Mouse (Mus musculus): ENCODE results near the gene Igsf9b. TPM values are rescaled to one million over a fixed set of nuclear protein-coding genes. Genes with fewer than 3 reads are reported as not detected.

Gene Igsf9b
- polyA plus RNA-seq, 1 experiment from 2014 or later = 1.4 TPM

- no peak overlapping the region for H3K9ac ChIP-seq (replicated peaks; ENCODE audit: low read depth)
- no peak overlapping the region for H3K4me2 ChIP-seq (replicated peaks; ENCODE audit: low read depth, low read length)
- no peaks in the 10 kb centered on the region for H3K36me3 ChIP-seq (ENCODE audit: insufficient read depth, low read length)
- no peak for TF ChIP-seq CTCF (IDR thresholded peaks at IDR 0.05)
- no peak for TF ChIP-seq EP300 (IDR thresholded peaks at IDR 0.05)
- no peaks in the 10 kb centered on the region for H3K9me3 ChIP-seq (ENCODE audit: low read length)
- H3K27me3 ChIP-seq (replicated peaks; ENCODE audit: insufficient read depth, low read length) = no peaks in the 10 kb centered on the region
- no peak for ATAC-seq
- no peak overlapping the region for H3K27ac ChIP-seq (ENCODE audit: low read length)
- WGBS = 13% methylated on average over 4 of the region's 4 CpGs
- no peak for DNase-seq (ENCODE audit: low spot score)
- H3K4me1 ChIP-seq (ENCODE audit: insufficient read depth, low read depth, low read length) = no peaks in the 10 kb centered on the region
- H3K4me3 ChIP-seq (ENCODE audit: low read depth, low read length) = no peak overlapping the region
These were observed 7.6 kb downstream of the Igsf9b start for GRCm38 (mm10) chr9:27306642-27307041.

- no peak overlapping the region for H3K4me2 ChIP-seq (replicated peaks; ENCODE audit: low read depth, low read length)
- no peaks in the 10 kb centered on the region for H3K9me3 ChIP-seq (ENCODE audit: low read length)
- no peak overlapping the region for H3K27ac ChIP-seq (ENCODE audit: low read length)
- no peak overlapping the region for H3K4me3 ChIP-seq (ENCODE audit: low read depth, low read length)
- H3K4me1 ChIP-seq (ENCODE audit: insufficient read depth, low read depth, low read length) = no peaks in the 10 kb centered on the region
- no peaks in the 10 kb centered on the region for H3K36me3 ChIP-seq (ENCODE audit: insufficient read depth, low read length)
- DNase-seq (ENCODE audit: low spot score) (no peak), ATAC-seq (no peak)
- TF ChIP-seq CTCF (IDR thresholded peaks at IDR 0.05) (no peak), EP300 (IDR thresholded peaks at IDR 0.05) (no peak)
- WGBS = 7% methylated on average over 2 of the region's 3 CpGs
- H3K9ac ChIP-seq (replicated peaks; ENCODE audit: low read depth) = no peak overlapping the region
- no peaks in the 10 kb centered on the region for H3K27me3 ChIP-seq (replicated peaks; ENCODE audit: insufficient read depth, low read length)
These were observed 8.3 kb downstream of the Igsf9b start for GRCm38 (mm10) chr9:27307265-27307664.

GRCm38 (mm10) chr9:27308045-27308444 lies 9.0 kb downstream of the Igsf9b start:
- ATAC-seq (no peak), DNase-seq (ENCODE audit: low spot score) (no peak)
- Histone ChIP-seq H3K4me3 (ENCODE audit: low read depth, low read length) (no peak overlapping the region), H3K27ac (ENCODE audit: low read length) (no peak overlapping the region), H3K4me2 (replicated peaks; ENCODE audit: low read depth, low read length) (no peak overlapping the region), H3K9me3 (ENCODE audit: low read length) (no peaks in the 10 kb centered on the region), H3K9ac (replicated peaks; ENCODE audit: low read depth) (no peak overlapping the region), H3K36me3 (ENCODE audit: insufficient read depth, low read length) (no peaks in the 10 kb centered on the region), H3K27me3 (replicated peaks; ENCODE audit: insufficient read depth, low read length) (no peaks in the 10 kb centered on the region), H3K4me1 (ENCODE audit: insufficient read depth, low read depth, low read length) (no peaks in the 10 kb centered on the region)
- TF ChIP-seq CTCF (IDR thresholded peaks at IDR 0.05) (no peak), EP300 (IDR thresholded peaks at IDR 0.05) (no peak)
- 22% methylated on average over 7 of the region's 7 CpGs for WGBS

GRCm38 (mm10) chr9:27308561-27308960 lies 9.6 kb downstream of the Igsf9b start:
- DNase-seq (ENCODE audit: low spot score) (no peak), ATAC-seq (no peak)
- TF ChIP-seq EP300 (IDR thresholded peaks at IDR 0.05) (no peak), CTCF (IDR thresholded peaks at IDR 0.05) (no peak)
- H3K27me3 ChIP-seq (replicated peaks; ENCODE audit: insufficient read depth, low read length) = no peaks in the 10 kb centered on the region
- no peaks in the 10 kb centered on the region for H3K36me3 ChIP-seq (ENCODE audit: insufficient read depth, low read length)
- H3K9ac ChIP-seq (replicated peaks; ENCODE audit: low read depth) = no peak overlapping the region
- H3K9me3 ChIP-seq (ENCODE audit: low read length) = no peaks in the 10 kb centered on the region
- 34% methylated on average over 6 of the region's 6 CpGs for WGBS
- H3K27ac ChIP-seq (ENCODE audit: low read length) = no peak overlapping the region
- no peaks in the 10 kb centered on the region for H3K4me1 ChIP-seq (ENCODE audit: insufficient read depth, low read depth, low read length)
- no peak overlapping the region for H3K4me2 ChIP-seq (replicated peaks; ENCODE audit: low read depth, low read length)
- H3K4me3 ChIP-seq (ENCODE audit: low read depth, low read length) = no peak overlapping the region

- ATAC-seq (no peak), DNase-seq (ENCODE audit: low spot score) (no peak)
- Histone ChIP-seq H3K4me3 (ENCODE audit: low read depth, low read length) (no peak overlapping the region), H3K4me2 (replicated peaks; ENCODE audit: low read depth, low read length) (no peak overlapping the region), H3K27me3 (replicated peaks; ENCODE audit: insufficient read depth, low read length) (no peaks in the 10 kb centered on the region), H3K27ac (ENCODE audit: low read length) (no peak overlapping the region), H3K36me3 (ENCODE audit: insufficient read depth, low read length) (no peaks in the 10 kb centered on the region), H3K9me3 (ENCODE audit: low read length) (no peaks in the 10 kb centered on the region), H3K9ac (replicated peaks; ENCODE audit: low read depth) (no peak overlapping the region), H3K4me1 (ENCODE audit: insufficient read depth, low read depth, low read length) (no peaks in the 10 kb centered on the region)
- WGBS = 65% methylated on average over 4 of the region's 4 CpGs
- TF ChIP-seq EP300 (IDR thresholded peaks at IDR 0.05) (no peak), CTCF (IDR thresholded peaks at IDR 0.05) (no peak)
These were observed 11.0 kb downstream of the Igsf9b start for GRCm38 (mm10) chr9:27310005-27310404.

- no peak overlapping the region for H3K4me3 ChIP-seq (ENCODE audit: low read depth, low read length)
- no peak overlapping the region for H3K27ac ChIP-seq (ENCODE audit: low read length)
- no peaks in the 10 kb centered on the region for H3K27me3 ChIP-seq (replicated peaks; ENCODE audit: insufficient read depth, low read length)
- no peaks in the 10 kb centered on the region for H3K9me3 ChIP-seq (ENCODE audit: low read length)
- no peak for TF ChIP-seq EP300 (IDR thresholded peaks at IDR 0.05)
- TF ChIP-seq CTCF (IDR thresholded peaks at IDR 0.05) = no peak
- H3K4me1 ChIP-seq (ENCODE audit: insufficient read depth, low read depth, low read length) = no peaks in the 10 kb centered on the region
- ATAC-seq = no peak
- H3K4me2 ChIP-seq (replicated peaks; ENCODE audit: low read depth, low read length) = no peak overlapping the region
- H3K36me3 ChIP-seq (ENCODE audit: insufficient read depth, low read length) = no peaks in the 10 kb centered on the region
- DNase-seq (ENCODE audit: low spot score) = no peak
- WGBS = 90% methylated on average over 5 of the region's 5 CpGs
- no peak overlapping the region for H3K9ac ChIP-seq (replicated peaks; ENCODE audit: low read depth)
These were observed 14.4 kb downstream of the Igsf9b start for GRCm38 (mm10) chr9:27313427-27313826.

GRCm38 (mm10) chr9:27321267-27321666 lies 22.3 kb downstream of the Igsf9b start:
- WGBS = 82% methylated on average over 8 of the region's 8 CpGs
- H3K27ac ChIP-seq (ENCODE audit: low read length) = no peak overlapping the region
- H3K27me3 ChIP-seq (replicated peaks; ENCODE audit: insufficient read depth, low read length) = no peaks in the 10 kb centered on the region
- DNase-seq (ENCODE audit: low spot score) (no peak), ATAC-seq (no peak)
- H3K36me3 ChIP-seq (ENCODE audit: insufficient read depth, low read length) = no peaks in the 10 kb centered on the region
- no peak for TF ChIP-seq CTCF (IDR thresholded peaks at IDR 0.05)
- TF ChIP-seq EP300 (IDR thresholded peaks at IDR 0.05) = no peak
- no peaks in the 10 kb centered on the region for H3K9me3 ChIP-seq (ENCODE audit: low read length)
- H3K4me1 ChIP-seq (ENCODE audit: insufficient read depth, low read depth, low read length) = no peaks in the 10 kb centered on the region
- H3K9ac ChIP-seq (replicated peaks; ENCODE audit: low read depth) = no peak overlapping the region
- no peak overlapping the region for H3K4me3 ChIP-seq (ENCODE audit: low read depth, low read length)
- H3K4me2 ChIP-seq (replicated peaks; ENCODE audit: low read depth, low read length) = no peak overlapping the region
